Mouse (Mus musculus) embryonic fibroblast, embryonic 13.5 days (primary cell): ENCODE measurements around the gene Cntln.

Experiments used
- CTCF ChIP-seq: IDR thresholded peaks from 2 replicates; pipeline ENCODE4 v1.5.1; 2011; ENCODE audit warnings: mild to moderate bottlenecking, control low read depth, low read length, moderate library complexity, borderline replicate concordance; ENCODE audit not compliant: insufficient read depth
- POLR2A ChIP-seq: IDR thresholded peaks from 2 replicates; pipeline ENCODE4 v1.6.1; 2011; ENCODE audit warnings: low read depth, mild to moderate bottlenecking, control low read depth, low read length, moderate library complexity

DNA sequence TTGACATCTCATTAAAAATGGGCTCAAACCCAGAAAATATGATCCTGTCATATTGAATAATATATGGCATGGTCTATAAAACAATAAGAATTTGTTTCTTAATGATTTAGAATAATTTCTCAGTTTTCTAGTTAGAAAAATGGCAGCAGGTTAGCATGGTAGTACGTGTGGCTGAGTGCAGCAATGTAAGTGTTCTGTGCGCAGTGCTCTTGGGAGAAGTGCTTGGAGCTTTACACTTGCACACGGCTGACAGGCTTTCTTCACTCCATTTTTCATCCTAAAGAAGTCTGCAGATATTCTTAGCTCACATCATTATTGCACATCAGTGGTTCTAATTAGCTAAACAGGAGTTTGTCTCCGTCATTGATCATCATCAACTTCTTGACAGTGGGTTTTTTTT is 60.0 kb downstream of the Cntln start:
- TF ChIP-seq POLR2A = no peak
- no peak for TF ChIP-seq CTCF
